Mouse (Mus musculus) right cerebral cortex, postnatal 25 days (tissue): ENCODE measurements around the gene Gabpb2.
"Not testable (repeated sequence)": the region's sequence is repeated elsewhere in the genome, so short reads cannot be mapped to it uniquely, and the experiment has no call there.

Source experiments
- DNase-seq: peaks from one replicate; pipeline ENCODE4 v3.0.0; 2022

The Gabpb2 gene

DNA sequence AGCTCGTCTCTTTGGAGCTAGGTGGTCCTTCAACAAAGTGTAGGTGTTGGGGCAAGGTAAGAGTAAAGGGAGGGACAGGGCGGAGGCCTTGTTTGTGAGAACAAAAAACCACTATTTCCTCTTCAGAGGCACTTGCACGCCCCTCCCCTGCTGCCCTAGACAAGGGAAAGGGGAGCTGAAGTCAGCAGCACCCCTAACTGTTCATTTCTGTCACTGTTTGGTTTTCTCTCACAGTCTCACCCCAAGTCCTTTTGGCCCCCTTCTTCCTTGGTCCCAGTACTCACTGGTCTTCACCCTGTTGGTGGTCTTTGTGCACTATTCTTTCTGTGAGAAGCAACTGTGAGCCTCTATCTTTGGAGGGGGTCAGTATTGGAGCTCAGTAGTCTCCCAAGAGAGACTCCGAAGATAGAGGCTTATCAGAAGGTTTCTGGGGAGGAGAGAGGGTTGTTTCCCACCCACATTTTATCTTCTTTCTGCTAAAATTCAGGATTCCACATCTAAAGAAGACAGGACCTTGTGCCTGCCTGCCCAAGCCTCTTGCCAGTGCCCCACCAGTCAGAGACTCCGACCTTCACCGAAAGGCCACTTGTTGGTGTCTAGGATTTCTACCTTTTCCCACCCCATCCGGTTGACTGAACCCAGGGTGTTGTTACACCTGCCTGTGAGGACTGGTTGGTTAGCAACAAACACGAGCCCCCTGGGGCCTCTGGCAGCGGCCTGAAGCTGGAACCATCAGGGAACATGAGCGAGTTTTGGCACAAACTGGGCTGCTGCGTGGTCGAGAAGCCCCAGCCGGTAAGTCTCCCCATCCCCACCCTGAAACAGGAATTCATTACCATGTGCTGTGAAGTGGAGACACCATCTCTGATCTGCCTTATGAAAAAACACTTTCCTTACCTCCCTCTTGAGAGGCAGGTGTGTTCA, 13.8 kb upstream of the Gabpb2 start, which contains the start of gene Mllt11:
TSS of gene Mllt11 (minus strand) at position 874 of the 924 bp plus-strand sequence.
- no peak for DNase-seq

GRCm38 (mm10) chr3:95230495-95231297, 13.0 kb upstream of the Gabpb2 start:
- no peak for DNase-seq

GRCm38 (mm10) chr3:95229781-95230494, 12.2 kb upstream of the Gabpb2 start:
- DNase-seq: peak; percentile 47

DNA sequence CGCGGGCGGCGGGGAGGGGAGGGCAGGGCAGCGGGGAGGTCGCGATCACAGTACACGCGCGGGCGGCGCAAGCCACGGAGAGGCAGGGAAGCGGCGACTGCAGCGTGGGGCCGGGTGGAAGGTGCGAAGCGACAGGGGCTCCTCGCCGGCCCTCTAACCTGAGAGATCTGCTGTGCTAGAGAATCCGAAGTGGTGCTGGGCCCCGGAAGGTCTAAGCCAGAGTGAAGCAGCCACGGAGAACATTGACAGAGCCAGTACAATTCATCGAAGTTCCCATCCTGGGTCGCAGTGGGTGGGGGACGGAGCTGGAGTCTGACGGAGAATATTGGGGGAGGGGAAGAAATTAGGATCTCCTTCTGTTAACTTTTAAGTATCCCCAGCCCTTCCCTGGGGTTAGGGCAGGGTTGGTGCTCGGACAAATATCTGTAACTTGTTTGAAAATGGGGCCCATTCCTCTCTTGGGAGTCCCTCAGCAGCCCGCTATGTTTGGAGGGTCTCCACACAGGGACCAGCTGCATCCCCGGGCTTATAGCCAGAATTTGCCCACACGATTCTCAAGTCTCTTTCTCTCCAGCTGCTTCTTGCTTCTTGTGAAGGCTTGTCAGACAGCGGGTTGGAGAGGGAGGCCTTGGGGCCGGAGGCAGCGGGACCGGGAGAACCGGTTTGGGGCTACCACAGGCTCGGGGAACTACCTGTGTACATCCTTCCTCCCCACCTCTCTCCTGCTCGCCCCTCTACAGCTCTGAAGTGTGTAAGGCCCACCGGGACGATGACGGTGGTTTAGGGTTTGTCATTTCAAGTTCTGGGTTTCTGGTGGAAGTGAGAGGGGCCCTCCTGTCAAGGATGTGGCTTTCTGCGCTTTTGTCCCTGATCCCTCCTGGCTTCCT, 11.4 kb upstream of the Gabpb2 start:
- DNase-seq: peak; percentile 62

DNA sequence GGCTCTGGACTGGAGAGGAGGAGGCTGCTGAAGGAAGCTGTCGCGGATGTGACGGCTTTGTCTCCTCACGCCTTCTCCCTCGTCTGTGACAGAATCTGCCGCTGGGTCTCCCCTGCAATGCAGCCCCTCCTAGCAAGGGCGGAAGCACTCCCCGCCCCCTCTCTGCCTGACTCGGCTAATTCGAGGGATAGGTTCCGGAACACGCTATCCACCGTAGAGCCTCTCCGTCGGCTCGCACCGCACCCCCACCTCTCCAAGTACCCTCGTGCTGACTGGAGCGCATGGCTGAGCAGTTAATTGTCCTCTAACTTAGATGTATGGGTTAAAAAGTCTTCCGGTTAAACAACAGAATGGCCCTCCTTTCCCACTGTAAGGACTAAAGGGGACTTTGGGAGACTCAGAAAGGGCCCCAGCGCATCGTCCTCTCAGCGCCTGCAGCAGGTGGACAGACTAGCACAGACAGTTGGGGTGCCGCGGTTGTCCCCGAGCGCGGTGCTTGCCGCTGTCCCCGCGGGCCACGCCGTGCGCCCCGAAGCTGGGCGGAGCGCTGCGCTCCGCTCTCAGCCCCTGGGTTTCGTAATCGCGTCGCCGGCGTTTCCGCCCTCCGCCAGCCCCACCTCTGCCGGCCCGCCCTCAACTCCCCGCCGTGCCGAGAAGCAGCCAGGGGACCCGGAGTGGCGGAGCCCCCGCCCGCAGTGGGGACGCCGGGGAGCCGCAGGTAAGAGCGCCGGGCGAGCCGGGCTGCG, 10.6 kb upstream of the Gabpb2 start, which contains the start of gene Cdc42se1:
TSS of gene Cdc42se1 (plus strand) at position 585 of the 746 bp plus-strand sequence.
- DNase-seq: peak; percentile 89

- DNase-seq: no peak
These were observed 9.5 kb upstream of the Gabpb2 start for GRCm38 (mm10) chr3:95227214-95227613.

GRCm38 (mm10) chr3:95224295-95224694, 6.6 kb upstream of the Gabpb2 start:
- no peak for DNase-seq

DNA sequence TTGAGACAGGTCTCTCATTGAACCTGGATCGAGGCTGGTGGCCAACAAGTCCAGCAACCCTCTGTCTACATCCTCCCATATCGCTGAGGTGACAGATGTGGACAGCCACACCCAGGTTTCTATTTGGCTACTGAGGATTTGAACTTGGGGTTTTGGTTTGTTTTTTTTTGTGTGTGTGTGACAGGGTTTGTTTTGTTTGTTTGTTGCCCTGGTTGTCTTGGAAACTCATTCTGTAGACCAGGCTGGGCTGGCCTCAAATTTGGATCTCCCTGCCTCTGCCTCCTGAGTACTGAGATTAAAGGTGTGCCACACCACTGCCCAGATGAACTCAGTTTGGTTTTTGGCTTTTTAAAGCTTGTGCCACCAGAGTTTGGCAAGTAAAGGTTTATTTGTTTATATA, 5.3 kb upstream of the Gabpb2 start:
- DNase-seq: no peak

DNA sequence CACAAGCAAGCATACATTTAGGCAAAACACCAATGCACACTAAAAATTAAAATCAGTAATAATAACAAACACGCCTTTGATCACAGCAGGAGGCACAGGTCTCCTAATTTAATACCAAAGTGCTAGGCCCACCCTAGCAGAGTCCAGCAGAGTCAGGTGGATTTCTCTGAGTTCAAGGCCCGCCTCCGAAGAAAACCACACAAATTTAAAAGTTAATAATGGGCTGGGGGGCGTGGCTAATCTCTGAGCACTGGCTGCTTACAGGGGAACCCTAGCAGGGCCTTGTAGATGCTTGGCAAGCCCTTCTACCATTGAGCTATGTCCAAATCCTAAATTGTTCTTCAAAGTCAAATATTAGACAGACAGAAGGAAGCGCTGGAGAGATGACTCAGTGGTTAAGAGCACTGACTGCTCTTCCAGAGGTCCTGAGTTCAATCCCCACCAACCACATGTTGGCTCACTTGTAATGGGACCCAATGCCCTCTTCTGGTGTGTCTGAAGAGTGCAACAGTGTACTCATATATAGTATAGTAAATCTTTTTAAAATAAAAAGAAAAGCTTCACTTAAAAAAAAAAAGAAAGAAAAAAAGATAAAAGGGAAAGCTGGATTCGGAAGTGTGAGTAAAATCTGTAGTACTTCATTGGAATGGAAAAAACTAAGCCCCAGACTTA, 886 bp upstream of the Gabpb2 start:
- no peak for DNase-seq

DNA sequence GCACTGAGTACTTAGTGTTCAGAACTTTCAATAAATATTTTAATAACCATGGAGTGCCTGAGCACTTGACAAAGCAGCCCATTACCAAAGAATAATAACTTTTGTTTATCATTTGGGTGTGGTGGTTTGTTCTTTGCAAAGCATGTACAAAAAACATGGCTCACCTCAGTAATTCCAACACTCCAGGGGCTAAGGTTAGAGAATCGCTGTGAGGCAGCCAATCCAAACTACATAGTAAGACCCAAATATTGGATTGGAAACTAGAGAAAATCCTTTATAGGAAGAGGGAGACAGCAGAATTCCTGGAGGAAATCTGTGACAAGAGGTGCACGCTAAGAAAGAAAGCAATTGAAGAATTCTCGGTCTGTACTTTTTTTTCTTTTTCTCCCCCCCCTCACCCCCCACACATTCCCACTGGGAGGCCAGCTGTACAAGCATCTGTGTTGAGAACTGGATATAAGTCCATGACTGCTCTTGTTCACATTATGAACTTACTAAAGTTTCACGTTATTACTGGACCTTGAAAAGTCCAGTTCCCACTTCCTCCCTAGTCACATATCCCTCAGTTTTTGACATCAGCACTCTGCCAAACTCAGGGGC, 961 bp downstream of the Gabpb2 start:
- DNase-seq: no peak

DNA sequence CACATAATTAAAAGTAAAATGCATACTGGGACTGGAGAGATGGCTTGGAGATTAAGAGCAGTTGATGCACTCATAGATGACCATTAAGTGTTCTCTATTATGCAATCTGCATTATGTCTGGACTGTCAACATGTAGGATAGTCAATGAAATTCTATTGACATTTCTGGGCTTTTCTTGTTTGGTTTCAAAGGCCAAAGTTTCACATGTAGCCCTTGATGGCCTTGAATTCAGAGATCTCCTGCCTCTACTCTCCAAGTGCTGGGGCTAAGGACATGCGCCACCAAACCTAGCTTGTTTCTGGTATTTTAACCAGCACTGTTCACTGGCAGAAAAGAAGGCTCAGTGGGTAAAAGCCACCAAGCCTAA, 4.1 kb downstream of the Gabpb2 start:
- DNase-seq: no peak

- not testable (repeated sequence) for DNase-seq
These were observed 4.7 kb downstream of the Gabpb2 start for GRCm38 (mm10) chr3:95212889-95213608.

DNA sequence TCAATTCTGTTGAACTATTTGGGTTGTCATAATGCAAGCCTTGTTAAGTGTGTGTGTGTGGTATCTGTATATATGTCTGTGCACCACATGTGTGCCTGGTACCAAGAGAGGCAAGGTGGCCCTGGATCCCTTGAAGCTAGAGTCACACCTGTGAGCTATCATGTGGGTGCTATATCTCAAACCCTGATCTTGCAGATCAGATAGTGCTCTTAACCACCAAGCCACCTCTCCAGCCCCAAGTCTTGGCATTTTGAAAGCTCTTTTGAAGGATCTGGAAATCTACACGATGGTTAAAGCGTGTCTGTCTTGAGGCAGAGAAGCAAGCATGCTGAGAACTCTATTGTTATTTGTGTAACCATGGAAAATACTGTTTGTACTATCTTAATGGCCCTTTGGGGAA, 7.1 kb downstream of the Gabpb2 start:
- DNase-seq: no peak

- DNase-seq: no peak
These were observed 9.4 kb downstream of the Gabpb2 start for GRCm38 (mm10) chr3:95208286-95208685.

DNA sequence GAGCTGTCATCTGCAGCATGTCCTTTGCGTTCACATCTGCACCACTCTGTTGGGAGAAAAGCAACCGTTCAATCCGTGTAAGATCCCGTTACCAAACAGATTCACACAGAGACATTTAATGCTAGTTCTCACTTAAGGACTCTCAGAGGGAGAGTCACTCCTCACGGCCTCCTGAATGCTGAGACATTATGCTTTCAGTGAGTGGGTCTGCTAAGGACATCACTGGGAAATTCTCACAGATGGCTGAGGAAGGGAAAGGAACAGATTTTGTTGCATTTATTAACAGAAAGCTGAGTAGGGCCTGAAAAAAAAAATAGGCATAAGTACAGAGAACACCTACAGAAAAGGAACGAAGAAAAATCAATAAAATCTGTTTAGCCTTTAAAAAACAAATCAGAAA, 13.8 kb downstream of the Gabpb2 start:
- DNase-seq: peak; percentile 25

DNA sequence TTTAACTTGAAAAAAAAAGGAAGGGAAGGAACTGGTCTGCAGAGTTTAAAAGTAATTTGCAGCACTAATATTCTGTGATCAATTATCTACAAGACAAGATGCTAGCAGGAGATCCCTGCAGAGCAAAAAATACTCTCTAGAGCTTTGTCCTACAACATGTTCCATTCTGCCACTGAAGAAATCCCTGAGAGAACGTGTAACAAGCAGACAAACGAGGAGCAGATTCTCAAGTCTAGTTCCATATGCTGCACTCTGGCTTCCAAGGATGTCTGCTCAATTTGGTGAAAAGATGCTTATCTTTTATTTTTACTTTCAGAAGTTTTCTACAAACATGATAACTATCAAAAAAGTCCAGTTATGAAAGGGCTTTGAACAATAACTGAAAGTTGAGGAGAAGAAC, 17.2 kb downstream of the Gabpb2 start:
- no peak for DNase-seq

GRCm38 (mm10) chr3:95200132-95200531, 17.6 kb downstream of the Gabpb2 start:
- no peak for DNase-seq

DNA sequence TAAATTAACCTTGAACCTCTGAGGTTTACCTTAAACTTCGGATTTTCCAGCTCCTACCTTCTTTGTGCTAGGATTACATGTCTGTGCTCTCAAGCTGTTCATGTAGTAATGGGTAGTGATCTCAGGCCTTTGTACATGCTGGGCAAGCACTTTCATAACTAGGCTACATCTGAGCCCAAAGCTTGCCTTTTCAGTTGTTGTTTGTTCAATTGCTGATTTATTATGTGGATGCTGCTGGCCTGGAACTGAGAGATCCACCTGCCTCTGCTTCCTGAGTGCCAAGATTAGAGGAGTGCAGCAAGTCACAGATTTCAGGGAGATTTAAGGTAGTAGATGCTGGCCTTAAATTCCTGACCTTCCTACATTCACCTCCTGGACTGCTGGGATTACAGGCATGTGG, 18.6 kb downstream of the Gabpb2 start:
- no peak for DNase-seq

DNA sequence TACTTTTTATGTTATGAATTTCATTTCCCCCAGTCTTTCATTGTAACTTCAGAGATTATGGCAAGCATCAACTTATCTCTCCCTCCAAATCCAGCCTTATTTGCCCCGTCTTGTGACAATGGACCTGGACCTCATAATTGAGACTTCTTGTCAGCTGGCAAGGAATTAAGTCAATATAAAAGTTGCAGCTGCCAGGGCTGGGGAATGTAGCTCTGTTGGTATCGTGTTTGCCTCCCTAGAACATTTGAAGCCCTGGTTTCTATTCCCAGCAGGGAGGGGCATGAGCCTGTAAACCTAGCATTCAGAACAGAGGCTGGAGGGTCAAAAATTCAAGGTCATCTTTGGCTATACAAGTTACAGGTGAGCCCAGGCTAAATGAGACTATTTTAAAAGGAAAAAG, 21.9 kb downstream of the Gabpb2 start:
- DNase-seq: no peak

DNA sequence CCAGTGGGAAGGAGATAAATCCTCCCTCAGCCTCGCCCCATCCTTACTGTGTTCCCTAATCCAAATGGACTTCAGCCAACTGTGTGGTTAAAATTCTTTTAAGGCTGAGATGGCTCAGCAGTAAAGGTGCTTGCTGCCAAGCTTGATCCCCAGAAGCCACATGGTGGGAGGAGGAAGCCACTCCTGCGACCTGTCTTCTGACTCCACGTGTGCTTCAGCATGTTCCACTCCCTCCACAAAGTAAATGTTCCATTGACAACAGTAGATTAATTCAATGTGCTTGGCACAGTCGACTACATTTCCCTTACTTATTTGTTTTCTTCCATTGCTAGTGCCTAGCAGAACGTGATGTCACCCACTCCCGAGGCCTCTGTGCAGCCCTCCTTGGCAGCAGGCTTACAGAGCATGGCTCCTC, 23.0 kb downstream of the Gabpb2 start:
- no peak for DNase-seq
